Mouse (Mus musculus) erythroid progenitor cell, adult 5-6 weeks (primary cell): ENCODE data around the gene Gas2. TPM values are rescaled to one million over a fixed set of nuclear protein-coding genes. Genes with fewer than 3 reads are reported as not detected.

Experiments used
- ATAC-seq: replicated peaks from 2 replicates; pipeline ENCODE4 v1.8.0; 2016; ENCODE audit warnings: moderate number of reproducible peaks, mild to moderate bottlenecking, moderate TSS enrichment, inconsistent platforms; ENCODE audit not compliant: poor library complexity, low FRiP score, severe bottlenecking
- total RNA-seq, 2 experiments: library from RNA; stranded (forward) in 1 of 2; stranded (reverse) in 1 of 2; fragments of 150-400 nt in 1 of 2; fragments of 186-747, 209-891 nt in 1 of 2; gene quantifications; 2 replicates each; pipeline versions ENCODE4 v1.2.3 to v1.2.4; 2015 to 2017; ENCODE audit warnings: low replicate concordance in 2 of 2

Gas2 gene
- total RNA-seq, 2 experiments from 2014 or later, result 4.2 to 4.9 TPM

- no peak for ATAC-seq
Observed at GRCm38 (mm10) chr7:52022039-52022438, 160.2 kb downstream of the Gas2 start.

GRCm38 (mm10) chr7:52024050-52024626 lies 162.3 kb downstream of the Gas2 start:
- no peak for ATAC-seq

DNA sequence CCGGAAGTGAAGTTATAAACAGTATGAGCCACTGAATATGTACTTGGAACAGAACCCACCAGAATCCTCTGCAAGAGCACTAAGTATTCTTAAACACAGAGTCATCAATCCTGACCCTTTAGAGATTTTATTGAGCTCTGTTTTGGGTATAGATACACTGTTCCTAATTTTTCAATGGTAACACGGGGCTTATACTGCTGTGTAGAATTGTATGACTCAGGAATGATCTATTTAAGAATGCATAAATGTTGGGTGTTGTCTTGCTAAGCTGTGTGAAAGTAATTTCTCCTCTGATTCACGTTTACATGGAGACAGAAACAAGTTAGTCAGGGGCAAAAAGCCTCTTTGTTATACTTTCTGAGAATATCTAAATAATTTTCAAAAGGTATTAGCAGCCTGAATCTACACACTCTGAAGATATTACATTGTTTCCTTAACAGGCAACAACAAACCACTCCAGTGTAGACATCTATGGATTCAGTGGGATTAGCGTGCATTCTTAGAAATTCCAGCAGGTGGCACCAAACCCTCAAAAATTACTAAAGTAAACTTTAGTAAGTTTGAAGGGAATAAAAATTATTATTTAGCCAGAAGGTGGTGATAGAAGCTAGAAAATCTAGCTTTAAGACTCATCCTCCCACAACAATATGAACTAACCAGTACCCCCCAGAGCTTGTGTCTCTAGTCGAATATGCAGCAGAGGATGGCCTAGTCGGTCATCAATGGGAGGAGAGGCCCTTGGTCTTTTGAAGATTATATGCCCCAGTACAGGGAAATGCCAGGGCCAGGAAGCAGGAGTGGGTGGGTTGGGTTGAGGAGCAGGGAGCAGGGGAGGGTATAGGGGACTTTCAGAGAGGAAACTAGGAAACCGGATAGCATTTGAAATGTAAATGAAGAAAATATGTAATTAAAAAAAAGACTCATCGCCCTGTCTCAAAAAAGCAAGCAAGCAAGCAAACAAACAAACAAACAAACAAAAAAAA lies 176.1 kb downstream of the Gas2 start:
- 0 out of 2 replicates have a peak, but pooled peaks have one; percentile 52 for ATAC-seq

Other genes with a start within 250 kb of the Gas2 start
- gene Slc17a6, start 240.0 kb upstream of the Gas2 start, total RNA-seq (2015; ENCODE audit: low replicate concordance), result not detected in 2 replicates
- gene Slc17a6, start 240.0 kb upstream of the Gas2 start, total RNA-seq (2017; ENCODE audit: low replicate concordance), result not detected in 2 replicates
- 4.6 TPM in 1 of 2 replicates, not detected in the other for gene Fancf, start 252 bp downstream of the Gas2 start, total RNA-seq (2015; ENCODE audit: low replicate concordance)
- gene Fancf, start 252 bp downstream of the Gas2 start, total RNA-seq (2017; ENCODE audit: low replicate concordance), result 4.4 TPM in 1 of 2 replicates, not detected in the other
- 59.1 and 73.4 TPM in 2 replicates for gene Svip, start 144.0 kb downstream of the Gas2 start, total RNA-seq (2015; ENCODE audit: low replicate concordance)
- 39.8 and 48.4 TPM in 2 replicates for gene Svip, start 144.0 kb downstream of the Gas2 start, total RNA-seq (2017; ENCODE audit: low replicate concordance)
- not detected in 2 replicates for gene 1700015G11Rik, start 153.7 kb downstream of the Gas2 start, total RNA-seq (2015; ENCODE audit: low replicate concordance)
- not detected in 2 replicates for gene 1700015G11Rik, start 153.7 kb downstream of the Gas2 start, total RNA-seq (2017; ENCODE audit: low replicate concordance)